Mouse (Mus musculus) neural tube, embryonic 11.5 days (tissue): Measurements from ENCODE around the gene Sorbs1. TPM values are rescaled to one million over a fixed set of nuclear protein-coding genes. Genes with fewer than 3 reads are reported as not detected.

Source experiments
- ATAC-seq: fragments of 200-750 bp; cut with Nextera tagmentation; 2 replicates; pipeline ENCODE4 v1.8.0; 2017; ENCODE audit warnings: moderate number of reproducible peaks, mild to moderate bottlenecking, moderate TSS enrichment, moderate library complexity; ENCODE audit not compliant: insufficient read depth, low FRiP score, low TSS enrichment
- DNase-seq: peaks from one replicate; pipeline ENCODE4 v3.0.0-alpha.2; 2015; ENCODE audit warnings: low spot score
- H3K27ac ChIP-seq: fragments of 300-500 bp; sonication (generic); 2 replicates; pipeline ENCODE4 v1.5.1; 2014; ENCODE audit warnings: low read depth, mild to moderate bottlenecking, low read length
- H3K27me3 ChIP-seq: fragments of 300-500 bp; sonication (generic); 2 replicates; pipeline ENCODE4 v1.6.1; 2014; ENCODE audit warnings: mild to moderate bottlenecking, low read length, mixed read lengths; ENCODE audit not compliant: control insufficient read depth, insufficient read depth
- H3K36me3 ChIP-seq: fragments of 300-500 bp; sonication (generic); 2 replicates; pipeline ENCODE4 v1.6.1; 2014; ENCODE audit warnings: mild to moderate bottlenecking, low read length, moderate library complexity, mixed read lengths; ENCODE audit not compliant: control insufficient read depth, insufficient read depth
- H3K4me1 ChIP-seq: fragments of 300-500 bp; sonication (generic); 2 replicates; pipeline ENCODE4 v1.6.1; 2014; ENCODE audit warnings: low read length, mixed read lengths; ENCODE audit not compliant: control insufficient read depth, insufficient read depth
- H3K4me2 ChIP-seq: fragments of 300-500 bp; sonication (generic); 2 replicates; pipeline ENCODE4 v1.6.1; 2014; ENCODE audit warnings: low read depth, mild to moderate bottlenecking, moderate library complexity
- H3K4me3 ChIP-seq: fragments of 300-500 bp; sonication (generic); 2 replicates; pipeline ENCODE4 v1.5.1; 2014; ENCODE audit warnings: low read depth, low read length
- H3K9ac ChIP-seq: fragments of 300-500 bp; sonication (generic); 2 replicates; pipeline ENCODE4 v1.6.1; 2014; ENCODE audit warnings: mild to moderate bottlenecking, low read length
- H3K9me3 ChIP-seq: fragments of 300-500 bp; sonication (generic); 2 replicates; pipeline ENCODE4 v1.6.1; 2016; ENCODE audit warnings: low read length; ENCODE audit not compliant: control insufficient read depth
- WGBS: fragments of 180-500 bp; shearing (Covaris S2); extraction: QIAGEN DNeasy Blood & Tissue Kit; methylation state at CpG from one replicate; pipeline ENCODE4 v1.1.7; 2014; 5-methylcytosine and 5-hydroxymethylcytosine counted together
- polyA plus RNA-seq: library from polyadenylated mRNA; unstranded; fragments of >200 nt; fragmentation: Nextera tagmentation; extraction: Ambion mirVana; gene quantifications from 2 replicates; pipeline ENCODE4 v1.2.1, GENCODE M21; 2014

The Sorbs1 gene
- polyA plus RNA-seq, 1 experiment from 2014 or later, result 91.2 TPM

DNA sequence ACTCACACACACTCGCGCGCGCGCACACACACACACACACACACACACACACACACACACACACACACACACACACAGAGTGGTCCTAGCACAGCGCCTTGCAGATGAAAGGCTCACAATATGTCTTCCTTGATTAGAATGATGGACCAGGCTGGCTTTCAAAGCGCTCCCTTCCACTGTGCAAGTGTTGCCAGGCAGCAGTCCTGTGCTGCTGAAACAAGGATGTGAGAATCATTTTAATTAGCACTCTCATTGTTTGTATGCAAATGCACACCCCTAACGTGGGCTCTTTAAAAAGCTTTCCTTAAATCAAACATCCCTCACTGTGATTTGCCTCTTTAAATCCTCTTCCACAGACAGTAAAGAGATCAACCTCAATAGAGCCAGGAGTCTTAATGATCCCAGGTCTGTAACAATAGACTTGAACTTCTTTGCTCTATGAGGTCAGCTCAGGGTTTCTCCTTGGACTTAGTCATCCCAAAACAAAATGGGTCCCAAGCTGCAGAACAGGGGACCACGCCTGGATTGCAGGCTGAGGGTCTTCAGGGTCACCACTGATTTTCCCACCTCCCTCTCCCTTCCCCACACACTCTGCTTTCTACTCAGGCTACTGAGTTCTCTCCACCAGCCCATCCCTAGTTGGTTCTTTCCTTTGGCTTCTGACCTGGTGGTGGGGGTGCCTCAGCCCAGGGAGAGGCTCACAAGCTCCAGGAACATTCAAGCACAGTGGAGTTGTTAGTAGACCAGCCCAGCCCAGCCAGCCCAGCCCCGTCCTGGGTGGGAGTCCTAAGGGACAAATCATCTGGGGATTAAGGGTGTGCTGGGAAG lies 79.3 kb downstream of the Sorbs1 start:
- Histone ChIP-seq H3K27me3 (no peaks in the 10 kb centered on the region), H3K4me1 (no peaks in the 10 kb centered on the region), H3K4me3 (no peak overlapping the region), H3K36me3 (no peaks in the 10 kb centered on the region; the same call in 1 of the 2 replicates), H3K4me2 (no peak overlapping the region), H3K9ac (no peak overlapping the region), H3K9me3 (no peaks in the 10 kb centered on the region), H3K27ac (no peak overlapping the region)
- WGBS, result 62% methylated on average over 10 of the region's 10 CpGs
- ATAC-seq (peak; percentile 91), DNase-seq (peak; percentile 58)

DNA sequence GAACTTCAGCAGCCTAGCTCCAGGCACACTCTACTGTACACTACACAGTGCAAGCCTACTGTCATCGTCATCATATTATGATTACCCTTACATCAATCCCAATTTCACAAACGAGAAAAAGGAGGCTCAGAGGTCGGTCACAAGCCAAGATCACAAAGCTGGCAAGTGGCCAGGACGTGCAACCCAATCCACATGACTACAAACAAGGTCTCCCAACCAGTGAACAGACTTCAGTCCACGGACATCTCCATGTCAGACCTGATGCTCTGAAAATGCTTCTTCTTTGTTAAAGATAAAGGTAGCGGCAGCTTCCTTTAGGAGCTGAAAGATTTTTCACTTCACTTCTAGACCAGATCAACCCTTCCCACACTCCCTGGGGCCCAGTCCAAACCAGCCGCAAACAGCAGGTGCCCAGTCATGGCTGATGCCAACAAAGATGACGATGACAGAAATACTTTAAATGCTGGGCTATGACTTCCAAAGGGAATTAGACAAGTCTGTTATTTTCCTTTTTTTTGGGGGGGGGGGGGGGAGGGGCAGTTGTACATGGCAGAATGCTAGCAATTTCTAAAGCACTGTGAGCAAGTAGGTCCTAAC lies 80.2 kb downstream of the Sorbs1 start:
- Histone ChIP-seq H3K9ac (no peak overlapping the region), H3K4me1 (no peaks in the 10 kb centered on the region), H3K27me3 (no peaks in the 10 kb centered on the region), H3K4me3 (no peak overlapping the region), H3K36me3 (no peaks in the 10 kb centered on the region; the same call in 1 of the 2 replicates), H3K9me3 (no peaks in the 10 kb centered on the region), H3K4me2 (no peak overlapping the region), H3K27ac (no peak overlapping the region)
- WGBS, result 86% methylated on average over 8 of the region's 8 CpGs
- ATAC-seq (peak; percentile 20; the same call in 1 of the 2 replicates), DNase-seq (no peak)

DNA sequence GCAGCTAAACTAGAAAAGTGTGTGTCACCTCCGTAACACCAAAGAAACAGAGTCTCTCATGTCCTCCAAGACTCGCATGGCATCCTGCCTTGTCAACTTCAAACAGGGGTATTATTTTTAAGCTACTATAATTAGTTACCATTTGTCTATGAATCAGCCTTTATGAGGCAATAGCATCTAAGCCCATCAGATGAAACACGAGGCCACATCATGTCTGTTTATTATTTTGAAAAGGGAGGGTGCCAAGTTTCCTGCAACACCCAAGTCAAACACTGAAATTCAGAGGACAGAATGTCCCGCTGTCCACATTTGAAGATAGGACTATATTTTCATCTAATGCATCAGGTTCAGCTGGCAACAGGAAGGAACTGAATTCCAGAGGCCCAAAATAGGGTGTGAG lies 81.6 kb downstream of the Sorbs1 start:
- Histone ChIP-seq H3K4me1 (no peaks in the 10 kb centered on the region), H3K4me3 (no peak overlapping the region), H3K9me3 (no peaks in the 10 kb centered on the region), H3K36me3 (no peaks in the 10 kb centered on the region; the same call in 1 of the 2 replicates), H3K27me3 (no peaks in the 10 kb centered on the region), H3K9ac (no peak overlapping the region), H3K27ac (no peak overlapping the region), H3K4me2 (no peak overlapping the region)
- 77% methylated on average over 4 of the region's 4 CpGs for WGBS
- no peak for ATAC-seq
- DNase-seq, result no peak

DNA sequence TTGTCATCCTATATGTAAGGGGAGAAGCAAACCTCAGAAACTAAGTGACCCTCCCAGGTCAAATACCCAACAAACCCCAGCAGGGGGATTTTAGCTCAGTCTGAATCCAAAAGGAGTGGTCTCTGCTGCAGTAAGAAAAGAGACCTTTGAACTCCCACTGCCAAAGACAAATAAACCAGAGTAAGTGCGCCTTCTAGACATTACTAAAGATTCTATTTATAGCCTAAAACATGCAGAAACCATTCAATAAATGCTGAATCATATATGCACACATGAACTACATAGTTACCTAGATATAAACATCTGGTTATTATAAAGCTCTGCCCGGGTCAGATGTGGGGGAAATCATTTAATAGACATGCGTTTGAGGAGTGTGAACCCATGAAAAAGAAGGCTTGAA lies 84.0 kb downstream of the Sorbs1 start:
- no peak overlapping the region for H3K27ac ChIP-seq
- H3K36me3 ChIP-seq, result no peaks in the 10 kb centered on the region
- no peaks in the 10 kb centered on the region for H3K27me3 ChIP-seq
- WGBS, result 73% methylated on average over 3 of the region's 3 CpGs
- H3K4me2 ChIP-seq, result no peak overlapping the region
- no peaks in the 10 kb centered on the region for H3K4me1 ChIP-seq
- no peak overlapping the region for H3K4me3 ChIP-seq
- H3K9me3 ChIP-seq, result no peaks in the 10 kb centered on the region
- no peak for ATAC-seq
- DNase-seq, result no peak
- H3K9ac ChIP-seq, result no peak overlapping the region

DNA sequence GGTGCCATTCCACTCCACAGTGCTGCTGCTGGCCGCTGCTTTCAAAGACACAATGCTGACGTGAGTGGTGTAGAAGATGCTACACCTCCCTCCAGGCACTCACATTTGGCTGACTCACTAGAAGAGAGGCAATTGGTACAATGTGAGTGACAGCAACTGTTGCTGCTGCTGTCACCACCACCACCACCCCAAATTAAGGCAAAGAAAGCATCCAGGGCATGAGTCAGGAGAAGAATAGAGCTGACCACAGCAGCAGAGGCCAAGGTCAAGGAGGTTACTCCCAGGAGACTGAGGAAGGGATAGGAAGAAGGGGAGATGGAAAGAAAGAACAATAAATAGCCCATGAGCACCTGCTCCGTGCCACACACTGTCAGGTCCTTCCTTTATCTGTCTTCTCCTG lies 84.4 kb downstream of the Sorbs1 start:
- Histone ChIP-seq H3K4me1 (no peaks in the 10 kb centered on the region), H3K4me2 (no peak overlapping the region), H3K4me3 (no peak overlapping the region), H3K36me3 (no peaks in the 10 kb centered on the region), H3K27ac (no peak overlapping the region), H3K9ac (no peak overlapping the region), H3K9me3 (no peaks in the 10 kb centered on the region), H3K27me3 (no peaks in the 10 kb centered on the region)
- DNase-seq (no peak), ATAC-seq (no peak)
- WGBS, result 69% methylated on average over 3 of the region's 3 CpGs

DNA sequence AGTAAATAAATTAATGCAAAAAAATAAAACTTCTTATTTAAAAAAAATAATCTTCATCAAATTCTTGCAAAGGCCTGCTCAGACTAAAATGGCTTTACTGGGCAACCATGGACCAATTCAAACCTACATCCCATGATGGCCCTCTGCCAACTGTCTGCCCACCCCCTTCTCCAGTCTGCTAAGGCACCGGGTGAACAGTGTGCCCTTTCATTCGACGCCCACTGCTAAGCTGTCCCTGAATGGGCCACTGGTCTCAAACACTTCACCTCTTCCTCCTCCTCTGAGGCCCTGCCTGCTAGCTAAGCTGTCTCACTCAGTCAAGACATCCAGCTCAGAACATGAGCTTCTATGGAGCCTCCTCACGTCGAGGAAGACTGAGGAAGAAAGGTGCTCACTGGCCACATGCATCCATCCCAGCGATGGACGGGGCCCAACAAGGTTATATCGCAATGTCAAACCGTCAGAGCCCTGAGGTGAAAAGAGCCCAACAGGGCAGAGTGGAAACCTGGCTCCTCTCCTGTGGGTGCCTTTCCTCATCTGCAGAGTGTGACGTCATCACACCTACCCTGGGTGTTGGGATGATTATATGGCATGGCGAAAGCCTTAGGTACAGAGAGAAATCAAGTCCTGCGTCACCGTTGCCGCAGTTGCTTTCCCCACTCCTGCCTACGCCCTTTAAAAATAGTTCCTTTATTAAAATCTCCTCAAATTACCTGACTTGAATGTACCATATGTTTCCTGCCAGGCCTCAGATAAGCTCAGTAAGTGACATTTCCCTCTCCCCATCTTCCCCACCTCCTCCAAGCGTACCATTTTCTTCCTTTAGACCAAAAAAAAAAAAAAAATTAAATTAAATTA lies 87.2 kb downstream of the Sorbs1 start:
- H3K36me3 ChIP-seq, result no peaks in the 10 kb centered on the region
- DNase-seq, result no peak
- no peaks in the 10 kb centered on the region for H3K27me3 ChIP-seq
- H3K9me3 ChIP-seq, result no peaks in the 10 kb centered on the region
- no peaks in the 10 kb centered on the region for H3K4me1 ChIP-seq
- 85% methylated on average over 16 of the region's 16 CpGs for WGBS
- no peak for ATAC-seq
- no peak overlapping the region for H3K27ac ChIP-seq
- no peak overlapping the region for H3K4me3 ChIP-seq
- H3K9ac ChIP-seq, result no peak overlapping the region
- H3K4me2 ChIP-seq, result no peak overlapping the region

DNA sequence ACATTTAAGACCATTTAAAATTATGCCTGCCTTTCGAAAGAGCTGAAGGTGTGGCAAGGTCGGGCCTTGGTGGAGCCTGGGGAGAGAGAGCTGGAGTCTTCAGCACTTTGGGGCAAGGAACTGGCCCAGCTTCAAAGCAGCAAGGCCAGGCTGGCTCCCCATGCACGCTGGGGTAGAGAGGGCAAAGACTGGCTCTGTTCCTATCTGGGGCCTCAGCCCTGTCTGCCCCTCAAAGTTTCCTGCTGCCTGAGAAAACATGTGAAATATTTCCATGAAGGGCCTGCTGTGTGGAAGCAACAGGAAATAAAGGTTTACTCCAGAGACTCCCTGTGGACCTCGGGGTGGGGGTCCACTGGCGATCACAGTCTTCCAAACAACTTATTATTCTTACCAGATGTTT lies 88.3 kb downstream of the Sorbs1 start:
- no peaks in the 10 kb centered on the region for H3K36me3 ChIP-seq
- H3K27ac ChIP-seq, result no peak overlapping the region
- no peak overlapping the region for H3K4me3 ChIP-seq
- ATAC-seq (no peak), DNase-seq (peak; percentile 30)
- WGBS, result 56% methylated on average over 5 of the region's 5 CpGs
- H3K27me3 ChIP-seq, result no peaks in the 10 kb centered on the region
- no peaks in the 10 kb centered on the region for H3K4me1 ChIP-seq
- H3K4me2 ChIP-seq, result no peak overlapping the region
- no peak overlapping the region for H3K9ac ChIP-seq
- H3K9me3 ChIP-seq, result no peaks in the 10 kb centered on the region

DNA sequence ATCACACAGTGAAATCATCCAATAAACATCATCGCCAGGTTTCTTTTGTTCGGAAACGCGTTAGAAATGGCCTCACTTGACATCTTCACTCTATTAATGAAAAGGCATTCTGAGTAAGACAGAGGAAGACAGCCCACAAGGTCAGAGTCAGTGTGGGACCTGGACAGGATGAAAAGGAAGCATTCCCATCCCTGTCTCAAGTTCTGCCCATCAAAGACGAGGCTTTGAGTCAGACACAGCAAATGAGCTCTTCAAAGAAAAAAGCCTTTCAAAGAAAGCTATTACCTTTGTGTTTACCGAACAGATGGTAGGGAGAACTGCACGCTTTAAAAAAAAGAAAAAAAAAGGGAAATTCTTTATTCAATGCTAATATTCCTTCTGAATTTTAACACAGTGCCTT lies 92.5 kb downstream of the Sorbs1 start:
- no peak overlapping the region for H3K27ac ChIP-seq
- no peaks in the 10 kb centered on the region for H3K4me1 ChIP-seq
- H3K36me3 ChIP-seq, result no peaks in the 10 kb centered on the region
- WGBS, result 56% methylated on average over 7 of the region's 7 CpGs
- no peaks in the 10 kb centered on the region for H3K27me3 ChIP-seq
- no peak overlapping the region for H3K4me2 ChIP-seq
- H3K9me3 ChIP-seq, result no peaks in the 10 kb centered on the region
- no peak overlapping the region for H3K9ac ChIP-seq
- ATAC-seq, result no peak
- no peak for DNase-seq
- H3K4me3 ChIP-seq, result no peak overlapping the region
